Mouse (Mus musculus) forebrain, embryonic 11.5 days (tissue): ENCODE results near the gene Tubb5. TPM values are rescaled to one million over a fixed set of nuclear protein-coding genes. Genes with fewer than 3 reads are reported as not detected.
A peak's percentile ranks its signal among the peaks of the same experiment; 100 is the strongest.

Experiments
- ATAC-seq: fragments of 200-750 bp; cut with Nextera tagmentation; replicated peaks from 2 replicates; pipeline ENCODE4 v1.8.0; 2017; ENCODE audit warnings: moderate TSS enrichment; ENCODE audit not compliant: low FRiP score
- DNase-seq: peaks from one replicate; pipeline ENCODE4 v3.0.0-alpha.2; 2017; ENCODE audit warnings: low spot score
- H3K27ac ChIP-seq: fragments of 300-500 bp; sonication (generic); 2 replicates; pipeline ENCODE4 v1.5.1; 2014; ENCODE audit warnings: low read depth, low read length
- H3K27me3 ChIP-seq: fragments of 300-500 bp; sonication (generic); 2 replicates; pipeline ENCODE4 v1.6.1; 2014; ENCODE audit warnings: mild to moderate bottlenecking, low read length, mixed read lengths; ENCODE audit not compliant: control insufficient read depth, insufficient read depth
- H3K36me3 ChIP-seq: fragments of 300-500 bp; sonication (generic); 2 replicates; pipeline ENCODE4 v1.6.1; 2014; ENCODE audit warnings: mild to moderate bottlenecking, low read length, moderate library complexity, mixed read lengths; ENCODE audit not compliant: control insufficient read depth, insufficient read depth
- H3K4me1 ChIP-seq: fragments of 300-500 bp; sonication (generic); replicated peaks from 2 replicates; pipeline ENCODE4 v1.6.1; 2014; ENCODE audit warnings: low read length, mixed read lengths; ENCODE audit not compliant: control insufficient read depth, insufficient read depth
- H3K4me2 ChIP-seq: fragments of 300-500 bp; sonication (generic); 2 replicates; pipeline ENCODE4 v1.6.1; 2014; ENCODE audit warnings: low read depth, mild to moderate bottlenecking, low read length, moderate library complexity, mixed read lengths; ENCODE audit not compliant: severe bottlenecking
- H3K4me3 ChIP-seq: fragments of 300-500 bp; sonication (generic); 2 replicates; pipeline ENCODE4 v1.5.1; 2014; ENCODE audit warnings: low read depth, low read length
- H3K9ac ChIP-seq: fragments of 300-500 bp; sonication (generic); 2 replicates; pipeline ENCODE4 v1.6.1; 2014; ENCODE audit warnings: low read length
- H3K9me3 ChIP-seq: fragments of 300-500 bp; sonication (generic); 2 replicates; pipeline ENCODE4 v1.6.1; 2016; ENCODE audit warnings: low read length, mixed read lengths; ENCODE audit not compliant: control insufficient read depth
- WGBS: fragments of 180-500 bp; shearing (Covaris S2); extraction: QIAGEN DNeasy Blood & Tissue Kit; methylation state at CpG from one replicate; pipeline ENCODE4 v1.1.7; 2014; 5-methylcytosine and 5-hydroxymethylcytosine counted together
- polyA plus RNA-seq: library from polyadenylated mRNA; unstranded; fragments of >200 nt; fragmentation: Nextera tagmentation; extraction: Ambion mirVana; gene quantifications from 2 replicates; pipeline ENCODE4 v1.2.1, GENCODE M21; 2014

Tubb5 gene
- polyA plus RNA-seq, 1 experiment from 2014 or later, result 1,583 TPM

DNA sequence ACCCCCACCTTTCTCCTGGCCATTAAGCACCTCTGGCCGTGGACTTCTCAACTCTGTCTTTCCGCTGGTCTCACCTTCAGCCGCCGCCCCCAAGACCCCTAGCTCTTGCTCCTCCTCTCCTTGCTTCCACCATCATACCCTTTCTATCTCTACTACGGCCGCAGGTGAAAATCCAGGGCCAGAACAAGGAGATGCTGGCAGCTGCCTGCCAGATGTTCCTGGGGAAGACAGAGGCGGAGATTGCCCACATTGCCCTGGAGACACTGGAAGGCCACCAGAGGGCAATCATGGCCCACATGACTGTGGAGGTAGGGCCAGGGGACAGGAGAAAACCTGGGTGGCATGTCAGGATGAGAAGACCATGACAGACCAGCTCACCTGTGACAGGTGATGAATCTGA, 13.7 kb downstream of the Tubb5 start:
- no peak overlapping the region for H3K27ac ChIP-seq
- H3K9me3 ChIP-seq, result no peaks in the 10 kb centered on the region
- peaks cover 2% of the 10 kb centered on the region for H3K36me3 ChIP-seq
- no peaks in the 10 kb centered on the region for H3K27me3 ChIP-seq
- peaks cover 12% of the 10 kb centered on the region; the same call in 1 of the 2 replicates for H3K4me1 ChIP-seq
- 0 out of 2 replicates have a peak overlapping the region, but pooled peaks have one; percentile 53 for H3K4me3 ChIP-seq
- WGBS, result 63% methylated on average over 7 of the region's 7 CpGs
- H3K4me2 ChIP-seq, result 0 out of 2 replicates have a peak overlapping the region, but pooled peaks have one; percentile 94
- no peak for ATAC-seq
- peak; percentile 57 for DNase-seq
- H3K9ac ChIP-seq, result no peak overlapping the region

DNA sequence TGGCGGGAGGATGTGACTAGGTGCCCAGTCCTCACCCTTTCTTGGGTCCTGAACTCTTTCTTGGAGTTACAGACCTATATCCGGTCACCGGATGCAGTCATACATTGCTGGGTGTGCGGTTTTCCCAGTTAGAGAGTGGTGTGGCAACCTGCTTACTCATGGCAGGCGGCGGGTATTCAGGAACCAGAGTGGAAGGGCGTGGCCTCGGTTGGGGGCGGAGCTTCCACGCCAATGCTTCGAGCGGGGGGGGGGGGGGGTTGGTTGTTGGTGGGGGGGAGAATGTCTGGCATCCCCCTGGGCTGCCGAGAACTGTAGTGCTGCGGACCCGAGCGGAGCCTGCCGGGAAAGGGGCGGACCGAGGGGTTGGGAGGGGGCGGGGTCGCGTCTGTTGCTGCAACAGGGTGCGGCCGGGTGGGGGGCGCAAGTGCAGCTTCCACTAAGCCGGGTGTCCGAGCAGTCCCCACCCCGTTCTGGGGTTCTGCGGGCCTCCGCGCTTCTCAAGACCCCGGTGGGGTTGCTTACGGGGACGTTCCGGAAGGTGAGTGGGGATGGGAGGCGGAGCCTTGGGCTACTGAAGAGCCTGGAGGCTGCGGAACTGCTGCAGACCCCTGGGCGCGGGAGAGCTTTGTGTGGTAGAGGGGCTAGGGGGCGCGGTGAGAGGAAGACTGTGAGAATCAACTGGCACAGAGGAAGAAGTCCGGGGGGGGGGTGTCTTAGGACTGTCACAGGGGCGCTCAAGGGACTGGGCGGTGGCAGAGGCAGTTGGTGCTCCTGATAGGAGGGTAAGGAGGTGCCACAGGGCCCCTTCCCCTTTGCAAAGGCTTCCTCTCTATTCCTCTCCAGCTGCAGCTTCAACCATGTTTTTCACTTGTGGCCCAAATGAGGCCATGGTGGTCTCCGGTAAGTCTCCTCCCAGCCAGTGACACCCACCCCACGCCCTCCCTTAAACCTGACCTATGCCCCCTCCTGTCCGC, 14.9 kb downstream of the Tubb5 start, which contains the start of gene Flot1:
TSS of gene Flot1 (plus strand) at position 267 of the 974 bp plus-strand sequence.
- H3K27me3 ChIP-seq, result no peaks in the 10 kb centered on the region
- WGBS, result under 1% methylated on average over 43 of the region's 47 CpGs
- H3K4me3 ChIP-seq, result peak within 1 kb of the TSS; percentile 53
- DNase-seq, result peak; percentile 96
- ATAC-seq, result peak; percentile 91
- H3K27ac ChIP-seq, result peak within 1 kb of the TSS; percentile 55
- H3K4me2 ChIP-seq, result peak within 1 kb of the TSS; percentile 94
- peak within 1 kb of the TSS; percentile 58 for H3K9ac ChIP-seq
- H3K4me1 ChIP-seq, result peaks cover 12% of the 10 kb centered on the region; the same call in 1 of the 2 replicates
- H3K9me3 ChIP-seq, result no peaks in the 10 kb centered on the region
- H3K36me3 ChIP-seq, result peaks cover 2% of the 10 kb centered on the region

DNA sequence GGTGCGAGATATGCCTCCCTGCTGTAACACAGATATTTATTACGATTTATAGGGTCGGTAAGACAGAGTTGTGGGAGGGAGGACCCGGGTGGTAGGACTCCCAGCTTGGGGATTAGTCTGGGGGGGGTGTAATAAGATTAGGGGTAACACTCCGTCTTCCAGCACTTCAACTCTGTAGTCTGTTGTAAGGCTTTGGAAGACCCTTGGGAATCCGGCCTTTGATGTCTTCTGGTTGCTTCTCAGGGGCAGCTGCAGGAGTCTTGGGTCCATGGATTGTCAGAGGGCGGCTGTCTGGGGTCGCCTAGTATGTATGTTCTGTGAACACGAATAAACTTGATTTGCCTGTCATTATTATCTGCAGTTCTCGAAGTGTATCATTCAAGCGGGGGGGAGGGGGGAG, 15.5 kb downstream of the Tubb5 start:
- ATAC-seq, result no peak; the same call in none of the 2 replicates
- no peaks in the 10 kb centered on the region for H3K9me3 ChIP-seq
- no peak for DNase-seq
- peak overlapping the region; percentile 53 for H3K4me3 ChIP-seq
- no peaks in the 10 kb centered on the region; the same call in none of the 2 replicates for H3K36me3 ChIP-seq
- H3K4me2 ChIP-seq, result peak overlapping the region; percentile 94
- WGBS, result 3% methylated on average over 11 of the region's 11 CpGs
- H3K27me3 ChIP-seq, result no peaks in the 10 kb centered on the region
- peaks cover 12% of the 10 kb centered on the region; the same call in 1 of the 2 replicates for H3K4me1 ChIP-seq
- peak overlapping the region; percentile 18; the same call in 1 of the 2 replicates for H3K27ac ChIP-seq
- peak overlapping the region; percentile 57 for H3K9ac ChIP-seq

DNA sequence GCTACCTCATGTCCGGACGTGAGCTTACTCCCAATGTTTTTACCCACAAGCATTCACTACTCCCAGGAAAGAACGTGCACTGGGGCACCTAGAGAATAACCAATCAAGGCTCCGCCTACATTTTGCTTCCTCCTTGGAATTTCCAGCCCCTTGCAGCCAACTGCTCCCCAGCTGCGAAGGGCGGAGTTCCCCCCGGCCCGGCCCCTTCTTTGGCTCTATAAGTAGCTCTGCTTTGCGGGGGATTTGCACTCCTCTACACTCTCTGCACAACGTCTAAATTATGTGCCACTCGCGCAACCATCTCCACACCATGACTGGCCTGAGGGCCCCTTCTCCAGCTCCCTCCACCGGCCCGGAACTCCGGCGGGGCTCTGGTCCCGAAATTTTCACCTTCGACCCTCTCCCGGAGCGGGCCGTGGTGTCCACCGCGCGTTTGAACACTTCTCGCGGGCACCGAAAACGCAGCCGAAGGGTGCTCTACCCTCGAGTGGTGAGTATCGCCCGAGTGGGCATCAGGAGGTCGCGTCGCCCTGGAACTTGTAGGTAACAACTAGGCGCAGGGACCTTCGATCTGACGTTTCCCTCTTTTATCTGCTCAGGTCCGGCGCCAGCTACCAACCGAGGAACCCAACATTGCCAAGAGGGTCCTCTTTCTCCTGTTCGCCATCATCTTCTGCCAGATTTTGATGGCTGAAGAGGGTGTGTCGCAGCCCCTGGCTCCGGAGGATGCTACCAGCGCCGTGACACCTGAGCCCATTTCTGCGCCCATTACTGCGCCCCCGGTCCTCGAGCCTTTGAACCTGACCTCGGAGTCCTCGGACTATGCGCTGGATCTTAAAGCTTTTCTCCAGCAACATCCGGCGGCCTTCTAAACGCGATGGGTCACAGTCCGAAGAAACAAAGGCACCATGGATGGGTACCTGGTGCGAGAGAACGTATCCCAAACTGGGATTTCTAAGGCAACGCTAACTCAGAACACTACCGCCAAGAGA, 16.4 kb downstream of the Tubb5 start, which contains the start of gene Ier3:
TSS of gene Ier3 (plus strand) at position 246 of the 992 bp plus-strand sequence.
- DNase-seq (peak; percentile 89), ATAC-seq (peak; percentile 40; the same call in 1 of the 2 replicates)
- Histone ChIP-seq H3K9me3 (no peaks in the 10 kb centered on the region), H3K4me2 (peak within 1 kb of the TSS; percentile 94), H3K27ac (no peak within 1 kb of the TSS), H3K9ac (peak within 1 kb of the TSS; percentile 57), H3K27me3 (no peaks in the 10 kb centered on the region), H3K36me3 (no peaks in the 10 kb centered on the region; the same call in 1 of the 2 replicates), H3K4me3 (peak within 1 kb of the TSS; percentile 53), H3K4me1 (peaks cover 12% of the 10 kb centered on the region; the same call in 1 of the 2 replicates)
- WGBS, result under 1% methylated on average over 62 of the region's 62 CpGs

DNA sequence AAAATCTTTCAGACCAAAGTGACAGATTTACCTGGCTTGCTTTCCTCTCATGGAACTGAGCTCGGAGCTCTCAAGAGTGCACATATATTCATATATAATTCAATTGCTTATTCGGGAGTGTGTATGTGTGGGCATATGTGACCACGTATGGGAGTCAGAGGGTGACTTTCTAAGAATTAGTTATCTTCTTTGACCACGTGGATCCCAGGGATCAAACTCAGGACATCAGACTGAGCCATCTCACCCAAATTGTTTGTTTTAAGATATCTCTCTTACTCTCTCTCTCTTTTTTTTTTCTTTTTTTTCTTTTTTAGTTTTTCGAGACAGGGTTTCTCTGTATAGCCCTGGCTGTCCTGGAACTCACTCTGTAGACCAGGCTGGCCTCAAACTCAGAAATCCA, 18.0 kb downstream of the Tubb5 start:
- Histone ChIP-seq H3K9me3 (no peaks in the 10 kb centered on the region), H3K9ac (no peak overlapping the region), H3K4me2 (no peak overlapping the region), H3K27me3 (no peaks in the 10 kb centered on the region), H3K36me3 (no peaks in the 10 kb centered on the region), H3K4me3 (no peak overlapping the region), H3K4me1 (peaks cover 12% of the 10 kb centered on the region; the same call in 1 of the 2 replicates), H3K27ac (no peak overlapping the region)
- WGBS, result 84% methylated on average over 5 of the region's 5 CpGs
- no peak for DNase-seq
- ATAC-seq, result no peak

DNA sequence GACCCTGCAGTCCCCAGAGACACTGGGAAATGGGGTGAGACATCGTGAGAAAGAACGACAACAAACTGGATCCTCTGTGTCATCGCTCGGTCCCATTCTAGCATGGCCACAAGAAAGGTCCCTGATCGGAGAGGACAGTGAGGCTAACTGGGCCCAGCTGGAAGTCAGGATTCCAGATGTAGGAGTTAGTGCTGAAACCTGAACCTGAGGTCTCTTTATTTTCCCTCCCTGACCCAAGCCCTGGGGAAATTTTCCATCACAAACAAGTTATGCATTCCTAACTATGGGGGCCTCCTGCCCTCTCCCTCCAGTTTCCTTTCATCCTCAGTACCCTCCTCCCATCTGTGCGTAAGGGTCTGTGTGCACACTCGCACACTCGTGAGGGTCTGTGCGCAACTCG, 20.9 kb downstream of the Tubb5 start:
- no peaks in the 10 kb centered on the region for H3K36me3 ChIP-seq
- H3K9me3 ChIP-seq, result no peaks in the 10 kb centered on the region
- H3K27ac ChIP-seq, result no peak overlapping the region
- ATAC-seq (no peak), DNase-seq (peak; percentile 55)
- no peak overlapping the region for H3K4me2 ChIP-seq
- no peak overlapping the region for H3K4me3 ChIP-seq
- WGBS, result 55% methylated on average over 10 of the region's 10 CpGs
- no peaks in the 10 kb centered on the region for H3K27me3 ChIP-seq
- no peak overlapping the region for H3K9ac ChIP-seq
- H3K4me1 ChIP-seq, result peaks cover 6% of the 10 kb centered on the region; the same call in 1 of the 2 replicates

DNA sequence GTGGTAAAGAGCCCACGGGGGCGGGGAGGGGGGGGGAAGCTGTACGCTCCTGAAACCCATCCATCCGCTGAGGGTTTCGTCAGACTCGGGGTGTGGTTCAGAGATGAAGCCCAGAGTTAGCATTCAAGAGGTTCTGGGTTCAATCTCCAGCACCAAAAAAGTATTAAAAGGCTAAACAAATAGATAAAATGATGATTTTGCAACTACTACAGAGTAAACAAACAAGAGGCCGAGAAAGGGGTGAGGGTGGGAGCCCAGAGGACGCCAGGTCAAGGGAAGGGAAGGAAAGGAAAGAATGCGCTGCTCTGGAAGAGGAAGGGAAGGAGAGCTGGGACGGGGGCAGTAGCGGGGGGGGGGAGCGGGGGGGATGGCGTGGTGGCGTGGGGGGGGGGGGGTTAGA, 21.4 kb downstream of the Tubb5 start:
- Histone ChIP-seq H3K36me3 (no peaks in the 10 kb centered on the region), H3K27me3 (no peaks in the 10 kb centered on the region), H3K4me1 (peaks cover 1% of the 10 kb centered on the region; the same call in 1 of the 2 replicates), H3K9ac (no peak overlapping the region), H3K27ac (no peak overlapping the region), H3K4me2 (no peak overlapping the region), H3K4me3 (no peak overlapping the region), H3K9me3 (no peaks in the 10 kb centered on the region)
- WGBS, result 51% methylated on average over 7 of the region's 14 CpGs
- ATAC-seq (no peak), DNase-seq (no peak)

DNA sequence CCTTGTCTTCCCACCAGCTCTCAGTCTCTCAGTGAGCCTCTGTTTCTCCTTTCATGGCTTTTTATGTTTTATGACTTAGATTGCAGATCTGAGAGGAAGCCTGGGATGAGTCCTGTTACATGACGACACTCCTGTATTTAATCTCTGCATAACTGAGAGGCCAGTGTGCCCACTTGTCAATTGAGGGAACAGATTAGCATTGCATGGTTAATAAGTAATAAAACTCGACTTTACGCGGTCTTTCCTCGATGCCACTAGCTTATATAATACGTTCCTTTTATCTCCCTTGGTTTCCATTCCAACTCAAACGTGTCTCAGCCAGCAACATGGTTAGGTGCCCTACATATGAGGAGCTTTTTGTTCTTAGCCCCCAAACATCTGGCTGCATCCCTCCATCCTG, 22.3 kb downstream of the Tubb5 start:
- H3K9me3 ChIP-seq, result no peaks in the 10 kb centered on the region
- H3K27me3 ChIP-seq, result no peaks in the 10 kb centered on the region
- H3K27ac ChIP-seq, result no peak overlapping the region
- ATAC-seq (no peak), DNase-seq (no peak)
- H3K4me3 ChIP-seq, result no peak overlapping the region
- H3K36me3 ChIP-seq, result no peaks in the 10 kb centered on the region
- H3K4me1 ChIP-seq, result no peaks in the 10 kb centered on the region
- WGBS, result 81% methylated on average over 7 of the region's 7 CpGs
- no peak overlapping the region for H3K4me2 ChIP-seq
- no peak overlapping the region for H3K9ac ChIP-seq
